Mouse (Mus musculus) thymus, postnatal 0 days (tissue): Measurements from ENCODE around the gene Auts2. TPM values are rescaled to one million over a fixed set of nuclear protein-coding genes. Genes with fewer than 3 reads are reported as not detected.

ENCODE experiments used
- DNase-seq: peaks from one replicate; pipeline ENCODE4 v3.0.0-alpha.2; 2015; ENCODE audit warnings: low spot score
- polyA plus RNA-seq: library from polyadenylated mRNA; unstranded; fragments of >200 nt; fragmentation: Nextera tagmentation; extraction: Ambion mirVana; gene quantifications from 2 replicates; pipeline ENCODE4 v1.2.1, GENCODE M21; 2015

The Auts2 gene
- polyA plus RNA-seq, 1 experiment from 2014 or later: 2.8 TPM

GRCm38 (mm10) chr5:132268351-132268967 lies 274.7 kb downstream of the Auts2 start:
- no peak for DNase-seq

- DNase-seq: no peak
Observed at GRCm38 (mm10) chr5:132265015-132265414, 278.1 kb downstream of the Auts2 start.

DNA sequence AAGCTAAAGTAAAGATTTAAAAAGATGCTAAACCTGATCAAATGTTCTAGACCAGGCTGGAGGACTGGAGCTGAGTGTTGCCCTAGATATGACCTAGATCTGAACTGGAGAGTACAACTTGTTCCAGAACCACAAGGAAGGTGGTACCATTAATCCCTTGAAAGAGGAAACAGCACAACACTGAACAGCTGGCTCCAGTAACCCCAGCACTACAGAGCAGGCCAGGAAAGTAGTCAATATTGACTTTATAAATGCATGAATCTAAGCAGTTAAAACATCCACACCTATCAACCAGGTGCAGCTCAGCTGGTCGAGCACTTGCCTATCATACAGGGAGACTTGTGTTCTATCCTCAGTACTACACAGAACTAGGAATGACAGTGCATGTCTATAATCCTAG lies 281.4 kb downstream of the Auts2 start:
- no peak for DNase-seq

- DNase-seq: no peak
Observed at GRCm38 (mm10) chr5:132258882-132259281, 284.3 kb downstream of the Auts2 start.

DNA sequence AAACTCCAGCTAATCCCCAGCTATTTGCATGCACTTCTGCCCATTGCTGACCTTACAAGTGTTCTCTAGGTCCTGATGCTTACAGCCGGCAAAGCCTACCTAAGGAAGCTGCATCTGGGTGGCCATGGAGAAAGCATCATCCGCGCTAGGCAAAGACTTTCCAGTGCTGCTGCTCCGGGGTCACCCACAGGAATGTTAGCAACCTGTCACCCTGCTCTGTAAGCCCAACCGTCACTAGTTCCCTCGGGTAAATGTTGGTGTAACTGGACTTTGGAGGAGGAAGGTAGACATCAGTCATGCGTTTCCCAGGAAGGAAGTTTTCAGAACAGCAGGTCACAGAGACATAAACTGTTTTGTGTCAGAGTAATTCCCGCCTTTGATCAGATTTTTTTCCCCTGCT lies 287.6 kb downstream of the Auts2 start:
- no peak for DNase-seq

- DNase-seq: no peak
Observed at GRCm38 (mm10) chr5:132249523-132249922, 293.6 kb downstream of the Auts2 start.

DNA sequence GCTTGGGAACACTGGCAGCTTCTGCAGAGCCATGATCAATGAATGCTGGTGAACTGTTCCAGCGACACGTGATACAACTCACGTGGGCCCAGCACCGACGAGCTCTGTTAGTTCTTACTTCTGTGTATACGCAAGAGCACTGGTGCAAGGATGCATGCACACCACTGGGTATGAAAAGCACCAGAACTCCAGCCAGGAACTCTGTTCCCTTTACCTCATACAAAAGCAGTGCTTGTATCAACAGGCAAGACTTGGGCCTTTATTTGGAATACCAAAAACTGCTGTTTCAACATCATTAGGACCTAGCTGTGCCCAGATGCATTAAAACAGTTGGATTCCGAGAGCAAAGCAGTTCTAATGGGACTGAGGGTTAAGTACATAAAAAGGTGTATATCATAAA lies 295.1 kb downstream of the Auts2 start:
- DNase-seq: no peak

GRCm38 (mm10) chr5:132235460-132235859 lies 307.7 kb downstream of the Auts2 start:
- DNase-seq: no peak

- no peak for DNase-seq
Observed at GRCm38 (mm10) chr5:132234471-132234870, 308.7 kb downstream of the Auts2 start.

DNA sequence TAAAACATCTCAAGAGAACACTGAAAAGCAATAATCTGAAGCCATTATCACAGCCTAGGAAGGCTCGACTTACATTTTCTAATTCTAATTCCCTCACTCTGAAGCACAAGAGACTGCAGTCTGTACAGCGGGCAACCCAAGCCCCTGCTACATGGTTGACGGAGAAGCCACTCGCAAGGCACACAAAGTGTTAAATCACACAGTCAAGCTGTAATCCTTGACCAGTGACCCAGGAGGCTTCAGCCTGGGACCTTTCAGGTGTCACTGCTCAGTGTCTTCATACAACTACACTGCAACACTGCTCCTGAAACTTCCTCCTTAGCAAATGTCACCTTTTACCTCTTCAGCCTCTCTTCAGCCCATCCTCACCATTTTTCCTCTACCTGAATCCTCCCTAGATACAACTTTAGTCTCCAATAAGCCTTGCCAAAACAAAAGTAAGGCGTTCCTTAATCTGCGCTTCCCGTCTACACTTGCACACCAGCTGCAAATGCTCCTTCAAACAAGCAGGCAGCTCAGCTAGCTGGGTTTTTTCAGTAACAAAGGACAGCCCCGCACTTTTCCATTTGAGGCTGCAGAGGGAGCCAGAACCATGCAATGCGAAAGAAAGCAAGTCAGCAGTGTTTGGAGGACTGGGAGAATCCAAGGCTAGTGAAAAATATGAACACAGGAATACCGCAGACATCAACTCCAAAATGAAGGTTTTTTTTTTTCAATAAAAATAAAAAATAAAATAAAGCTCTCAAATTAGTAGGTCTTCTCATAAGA lies 311.7 kb downstream of the Auts2 start:
- peak; percentile 29 for DNase-seq

DNA sequence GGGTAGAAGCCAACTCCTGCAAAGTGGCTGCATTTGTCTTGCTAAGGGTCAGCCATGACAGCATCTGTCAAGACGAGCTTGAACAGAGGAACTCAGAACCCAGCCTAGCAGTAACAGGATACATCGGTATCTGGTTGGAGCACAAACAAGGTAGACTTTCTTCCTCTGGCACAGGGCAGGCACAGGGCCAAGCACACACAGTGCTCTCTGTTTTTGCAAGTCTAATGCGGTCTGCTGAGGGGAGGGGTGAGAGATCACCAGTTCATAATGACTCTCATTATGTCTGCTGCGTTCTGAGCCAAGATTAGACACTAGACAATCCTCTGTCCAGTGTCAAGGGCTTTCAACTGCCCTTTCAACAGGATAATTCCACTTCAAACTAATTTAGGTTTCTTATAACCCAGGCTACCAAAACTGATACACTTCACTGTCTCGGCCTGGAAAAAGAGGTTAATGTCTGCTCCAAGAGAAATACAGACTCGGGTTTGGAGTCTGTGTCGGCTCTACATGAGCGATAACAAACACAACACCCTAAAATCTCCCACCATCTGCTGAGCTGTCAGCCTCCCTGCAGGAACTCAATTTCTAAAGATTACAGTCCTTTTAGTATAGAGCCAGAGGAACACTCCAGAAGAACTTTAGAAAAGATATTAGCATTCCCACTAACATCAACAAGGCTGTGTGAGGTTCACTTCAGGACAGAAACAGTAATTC lies 313.3 kb downstream of the Auts2 start:
- no peak for DNase-seq

GRCm38 (mm10) chr5:132229023-132229422 lies 314.1 kb downstream of the Auts2 start:
- DNase-seq: no peak

DNA sequence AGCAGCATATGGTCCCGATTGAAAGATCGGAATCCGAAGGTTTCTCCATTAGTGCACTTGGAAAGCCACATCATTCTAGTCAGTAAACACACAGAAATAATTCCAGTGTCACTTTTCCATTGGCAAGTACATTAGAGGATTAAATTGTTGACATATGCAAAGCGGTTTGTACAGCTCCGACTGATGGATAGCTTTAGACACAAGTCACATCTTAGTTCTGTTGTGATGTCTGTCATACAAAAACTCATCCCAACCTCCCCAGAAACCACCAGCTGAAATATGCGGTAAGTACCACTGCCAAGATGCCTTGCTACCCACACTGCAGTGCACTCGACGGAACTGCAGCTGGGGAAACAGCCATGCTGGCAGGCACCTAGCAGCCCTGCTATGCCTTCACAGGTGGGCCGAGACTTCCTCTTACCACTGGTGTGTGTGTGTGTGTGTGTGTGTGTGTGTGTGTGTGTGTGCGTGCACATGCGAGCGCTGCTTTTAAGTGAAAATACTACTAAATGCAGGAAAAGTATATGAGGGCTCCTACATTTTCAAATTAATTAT lies 322.7 kb downstream of the Auts2 start:
- peak; percentile 59 for DNase-seq

DNA sequence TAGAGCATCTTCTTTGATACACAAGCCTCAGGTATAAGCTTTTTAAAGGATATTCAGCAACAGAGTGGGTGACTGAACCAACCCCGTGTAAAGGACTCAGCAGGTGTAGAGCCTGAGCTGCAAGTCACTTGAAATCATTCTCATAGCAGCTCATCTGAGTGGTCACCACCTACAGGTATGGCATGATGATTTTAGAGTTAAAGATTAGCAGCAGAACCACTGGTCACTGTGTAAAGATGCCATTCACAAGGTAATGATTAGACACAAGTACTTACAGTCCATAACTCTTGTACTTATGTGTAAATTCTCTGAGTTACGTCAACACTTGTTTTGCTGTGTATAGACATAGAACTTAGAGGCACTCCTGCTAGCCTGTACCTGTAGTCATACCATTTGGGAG lies 327.0 kb downstream of the Auts2 start:
- DNase-seq: no peak

GRCm38 (mm10) chr5:132212446-132212845 lies 330.7 kb downstream of the Auts2 start:
- no peak for DNase-seq

DNA sequence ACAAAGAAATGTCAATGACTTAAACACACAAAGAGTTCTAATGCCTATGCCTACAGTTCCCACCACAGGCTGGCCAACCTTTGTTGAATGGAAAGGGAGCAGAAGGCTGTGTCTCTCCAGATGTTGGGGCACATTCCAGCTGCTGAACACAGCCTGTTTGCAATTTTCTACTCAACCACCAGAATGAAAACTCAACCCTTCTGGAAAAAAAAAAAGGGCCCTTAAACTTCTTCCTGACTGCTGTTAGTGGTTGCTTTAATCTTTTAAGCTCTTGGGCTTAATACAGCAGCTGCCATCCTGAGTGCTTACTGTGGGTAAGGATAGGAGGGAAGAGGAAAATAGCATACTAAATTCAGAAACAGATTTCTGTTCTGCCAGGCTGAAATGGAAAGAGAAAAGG lies 333.4 kb downstream of the Auts2 start:
- DNase-seq: no peak

- no peak for DNase-seq
Observed at GRCm38 (mm10) chr5:132206220-132206619, 336.9 kb downstream of the Auts2 start.

DNA sequence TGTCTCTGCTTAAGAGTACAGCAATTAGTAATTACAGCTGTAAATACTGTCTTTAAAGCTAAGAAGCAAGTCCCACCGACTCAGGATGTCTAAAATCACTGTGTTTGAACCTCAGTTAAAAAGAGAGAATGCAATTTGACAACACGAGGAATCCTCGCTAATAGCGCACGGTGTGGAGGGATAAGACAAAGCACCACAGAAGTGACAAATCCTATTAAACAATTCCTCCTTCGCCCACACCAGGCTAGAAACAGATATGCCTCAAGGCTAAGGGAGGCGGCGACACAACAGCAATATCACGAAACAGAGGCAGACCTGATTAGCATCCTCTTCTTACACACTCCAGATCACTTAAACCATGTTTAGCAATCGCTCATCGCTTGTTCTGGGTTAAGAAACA lies 339.3 kb downstream of the Auts2 start:
- DNase-seq: no peak

GRCm38 (mm10) chr5:132201077-132201645 lies 342.0 kb downstream of the Auts2 start:
- no peak for DNase-seq

- DNase-seq: no peak
Observed at GRCm38 (mm10) chr5:132200595-132200994, 342.5 kb downstream of the Auts2 start.

- DNase-seq: no peak
Observed at GRCm38 (mm10) chr5:132195048-132195533, 348.1 kb downstream of the Auts2 start.

GRCm38 (mm10) chr5:132190190-132190589 lies 353.0 kb downstream of the Auts2 start:
- DNase-seq: no peak
